In genomic region chr10:110921890-110922289, GRCm38 (mm10) we compare ENCODE assay signal across 9 mouse cellular contexts. TPM values are rescaled to one million over a fixed set of nuclear protein-coding genes. Genes with fewer than 3 reads are reported as not detected.
DNase-seq lines count a peak whose midpoint lies in the region; ATAC-seq and TF ChIP-seq lines count a peak whose summit lies in the region.
"Had no signal": no experiment of that assay in that cellular context is flagged by ENCODE, and none has a peak within 500 bp of the region (broad histone marks: within the 10 kb centered on the region; RNA-seq: fewer than 3 reads in every experiment).

No protein-coding gene starts in this region.

- H3K27me3 ChIP-seq in kidney, embryonic 15.5 days: no peaks in the 10 kb centered on the region
- H3K27me3 ChIP-seq in forebrain, embryonic 10.5 days (ENCODE audit: poor library complexity, severe bottlenecking): no peaks in the 10 kb centered on the region
- no peaks in the 10 kb centered on the region for H3K27me3 ChIP-seq in intestine, postnatal 0 days (replicated peaks; ENCODE audit: control insufficient read depth, insufficient read depth, low read length)
- H3K27me3 ChIP-seq in neural tube, embryonic 12.5 days (replicated peaks): no peaks in the 10 kb centered on the region
- H3K27me3 ChIP-seq in thymus, adult 2 months (ENCODE audit: control insufficient read depth, insufficient read depth, low read length): peaks cover 5% of the 10 kb centered on the region; the same call in 1 of the 2 replicates

- H3K4me1 ChIP-seq in kidney, embryonic 15.5 days: peaks cover 51% of the 10 kb centered on the region
- peaks cover 62% of the 10 kb centered on the region for H3K4me1 ChIP-seq in forebrain, embryonic 10.5 days
- peaks cover 20% of the 10 kb centered on the region for H3K4me1 ChIP-seq in intestine, postnatal 0 days (replicated peaks; ENCODE audit: control insufficient read depth, insufficient read depth, low read length)
- peaks cover 23% of the 10 kb centered on the region for H3K4me1 ChIP-seq in neural tube, embryonic 12.5 days
- H3K4me1 ChIP-seq in thymus, adult 2 months (replicated peaks; ENCODE audit: control insufficient read depth, insufficient read depth, low read length): peaks cover 12% of the 10 kb centered on the region

- H3K36me3 ChIP-seq in kidney, embryonic 15.5 days: no peaks in the 10 kb centered on the region
- H3K36me3 ChIP-seq in forebrain, embryonic 10.5 days (replicated peaks): peaks cover 17% of the 10 kb centered on the region
- no peaks in the 10 kb centered on the region for H3K36me3 ChIP-seq in intestine, postnatal 0 days (ENCODE audit: control insufficient read depth, insufficient read depth)
- H3K36me3 ChIP-seq in neural tube, embryonic 12.5 days: no peaks in the 10 kb centered on the region
- H3K36me3 ChIP-seq in thymus, adult 2 months (ENCODE audit: control insufficient read depth, insufficient read depth, low read length): no peaks in the 10 kb centered on the region
- H3K36me3 ChIP-seq: G1E had no signal

- WGBS in kidney, embryonic 15.5 days: 64% methylated on average over 3 of the region's 3 CpGs
- WGBS in forebrain, embryonic 10.5 days: 79% methylated on average over 3 of the region's 3 CpGs
- WGBS in intestine, postnatal 0 days: 36% methylated on average over 3 of the region's 3 CpGs
- WGBS in neural tube, embryonic 12.5 days: 62% methylated on average over 3 of the region's 3 CpGs
- WGBS in thymus, adult 2 months: 79% methylated on average over 3 of the region's 3 CpGs

- H3K27ac ChIP-seq in kidney, embryonic 15.5 days: 0 out of 2 replicates have a peak overlapping the region, but pooled peaks have one; percentile 11
- H3K27ac ChIP-seq in forebrain, embryonic 10.5 days: no peak overlapping the region
- peak overlapping the region; percentile 54; the same call in 1 of the 2 replicates for H3K27ac ChIP-seq in intestine, postnatal 0 days (ENCODE audit: low read depth, low read length)
- no peak overlapping the region for H3K27ac ChIP-seq in neural tube, embryonic 12.5 days
- H3K27ac ChIP-seq in thymus, adult 2 months (ENCODE audit: control insufficient read depth, insufficient read depth, low read length): no peak overlapping the region

- no peak for TF ChIP-seq POLR2A in thymus, adult 2 months (IDR thresholded peaks at IDR 0.05; ENCODE audit: control insufficient read depth, extremely low read depth, insufficient read depth, low read length, poor library complexity)

- no peak for DNase-seq in kidney, adult 11 months
- no peak for DNase-seq in forebrain, embryonic 10.5 days (ENCODE audit: extremely low spot score, low spot score)
- DNase-seq in layer of hippocampus, postnatal 36 days: no peak
- no peak for DNase-seq in thymus, adult 2 months

- H3K4me3 ChIP-seq in kidney, embryonic 15.5 days (replicated peaks): peak overlapping the region; percentile 72
- H3K4me3 ChIP-seq in forebrain, embryonic 10.5 days: peak overlapping the region; percentile 67
- no peak overlapping the region for H3K4me3 ChIP-seq in intestine, postnatal 0 days (ENCODE audit: low read depth, low read length)
- no peak overlapping the region for H3K4me3 ChIP-seq in neural tube, embryonic 12.5 days
- no peak overlapping the region for H3K4me3 ChIP-seq in thymus, adult 2 months (ENCODE audit: control insufficient read depth, insufficient read depth, low read length)

- no peak for TF ChIP-seq CTCF in intestine, postnatal 0 days (IDR thresholded peaks at IDR 0.05; ENCODE audit: low read depth)
- no peak for TF ChIP-seq CTCF in thymus, adult 2 months (IDR thresholded peaks at IDR 0.05; ENCODE audit: borderline replicate concordance, control insufficient read depth, extremely low read depth, insufficient read depth, low read length, poor library complexity)

- H3K9ac ChIP-seq in kidney, embryonic 15.5 days: no peak overlapping the region
- peak overlapping the region; percentile 18; the same call in 1 of the 2 replicates for H3K9ac ChIP-seq in intestine, postnatal 0 days (ENCODE audit: low read depth, low read length)
- H3K9ac ChIP-seq in neural tube, embryonic 12.5 days: no peak overlapping the region

- H3K9me3 ChIP-seq in kidney, embryonic 15.5 days (replicated peaks): peaks cover 3% of the 10 kb centered on the region; the same call in 1 of the 2 replicates
- 0 out of 2 replicates have a peak, but pooled peaks cover 3% of the 10 kb centered on the region for H3K9me3 ChIP-seq in forebrain, embryonic 10.5 days
- no peaks in the 10 kb centered on the region for H3K9me3 ChIP-seq in intestine, postnatal 0 days (ENCODE audit: control insufficient read depth)
- H3K9me3 ChIP-seq in neural tube, embryonic 12.5 days: no peaks in the 10 kb centered on the region

- no peak for ATAC-seq in kidney, embryonic 15.5 days (replicated peaks; ENCODE audit: low FRiP score)
- peak; percentile 43 for ATAC-seq in intestine, postnatal 0 days
- no peak for ATAC-seq in neural tube, embryonic 12.5 days (ENCODE audit: low FRiP score, low read depth)
- no peak for ATAC-seq in frontal cortex, adult (ENCODE audit: low TSS enrichment)

- H3K4me2 ChIP-seq in kidney, embryonic 15.5 days: peak overlapping the region; percentile 90
- H3K4me2 ChIP-seq in intestine, postnatal 0 days (replicated peaks; ENCODE audit: low read depth): peak overlapping the region; percentile 93
- H3K4me2 ChIP-seq in neural tube, embryonic 12.5 days (replicated peaks): peak overlapping the region; percentile 74

RNA-seq across cellular contexts. Expression of gene Csrp2, which starts 2.3 kb away (rescaled TPM):
- polyA plus RNA-seq in kidney, embryonic 15.5 days (2015; fragmentation: Nextera tagmentation; extraction: Ambion mirVana): 189 and 196 TPM in 2 replicates
- 197 and 204 TPM in 2 replicates for polyA plus RNA-seq in forebrain, embryonic 10.5 days (2016; fragmentation: Nextera tagmentation; extraction: Ambion mirVana)
- 97.2 and 102 TPM in 2 replicates for polyA plus RNA-seq in intestine, postnatal 0 days (2015; fragmentation: Nextera tagmentation; extraction: Ambion mirVana)
- polyA plus RNA-seq in neural tube, embryonic 12.5 days (2016; fragmentation: Nextera tagmentation; extraction: Ambion mirVana): 150 and 151 TPM in 2 replicates
- 10 to 100 TPM; 24.7 to 26.1 TPM for total RNA-seq in layer of hippocampus, postnatal 36 days (2021)
- 10.9 and 16.3 TPM in 2 replicates for polyA plus RNA-seq in thymus, adult 2 months (2012; rRNA removed)
- polyA plus RNA-seq: G1E had no signal

Comparison
In these comparisons a context has a peak if more than half of its experiments do, and no peak if none do; other contexts are left out.
1. H3K27ac ChIP-seq: peak in kidney, embryonic 15.5 days (single experiment) and intestine, postnatal 0 days (single experiment); none in forebrain, embryonic 10.5 days (single experiment), neural tube, embryonic 12.5 days (single experiment) and thymus, adult 2 months (single experiment).
2. H3K4me3 ChIP-seq: peak in kidney, embryonic 15.5 days (single experiment) and forebrain, embryonic 10.5 days (single experiment); none in intestine, postnatal 0 days (single experiment), neural tube, embryonic 12.5 days (single experiment) and thymus, adult 2 months (single experiment).
3. Peak in every context shown above with its lines, with median percentiles within 50 percentile points of each other: H3K4me2 ChIP-seq.